ENCODE assay signal across 33 mouse cellular contexts in the genomic region with DNA sequence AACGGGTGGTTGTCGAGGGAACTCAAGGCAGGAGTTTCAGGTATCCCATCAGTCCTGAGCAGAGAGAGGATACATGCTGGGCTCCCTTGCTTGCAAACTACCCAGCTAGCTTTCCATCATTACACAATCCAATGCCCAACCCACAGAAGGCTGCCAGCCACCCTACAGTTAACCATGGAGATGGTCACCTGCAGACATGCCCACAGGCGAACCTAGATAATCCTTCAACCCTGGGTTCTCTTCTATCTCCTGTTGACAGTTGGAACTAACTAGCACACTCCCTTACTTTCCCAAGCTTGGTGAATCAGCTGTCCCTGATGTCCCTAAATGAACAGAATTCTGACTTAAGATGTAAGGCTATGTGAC. TPM values are rescaled to one million over a fixed set of nuclear protein-coding genes. Genes with fewer than 3 reads are reported as not detected.
DNase-seq lines count a peak whose midpoint lies in the region; ATAC-seq and TF ChIP-seq lines count a peak whose summit lies in the region.
"Had no signal": no experiment of that assay in that cellular context is flagged by ENCODE, and none has a peak within 500 bp of the region (broad histone marks: within the 10 kb centered on the region; RNA-seq: fewer than 3 reads in every experiment).

No protein-coding gene starts in this region.

- ATAC-seq in liver, embryonic 13.5 days (ENCODE audit: low read depth), result peak; percentile 35; the same call in 1 of the 2 replicates
- ATAC-seq in liver, embryonic 12.5 days, result no peak; the same call in 1 of the 2 replicates
- ATAC-seq: forebrain, embryonic 14.5 days; forebrain, postnatal 0 days; hindbrain, postnatal 0 days; Patski had no signal

- H3K36me3 ChIP-seq in liver, embryonic 13.5 days, result peaks cover 94% of the 10 kb centered on the region
- H3K36me3 ChIP-seq in liver, embryonic 12.5 days, result peaks cover 98% of the 10 kb centered on the region
- peaks cover 82% of the 10 kb centered on the region for H3K36me3 ChIP-seq in macrophage (ENCODE audit: inconsistent target)

- no peak for TF ChIP-seq POLR2A in bone marrow macrophage, adult 2 months (IDR thresholded peaks at IDR 0.05; ENCODE audit: borderline replicate concordance, low read depth, low read length)

- H3K27me3 ChIP-seq in liver, embryonic 13.5 days, result no peaks in the 10 kb centered on the region
- no peaks in the 10 kb centered on the region for H3K27me3 ChIP-seq in liver, embryonic 12.5 days (replicated peaks)
- H3K27me3 ChIP-seq: CH12.LX; embryonic facial prominence, embryonic 12.5 days; embryonic facial prominence, embryonic 15.5 days; heart, embryonic 12.5 days; heart, embryonic 15.5 days; Patski had no signal

- peaks cover 76% of the 10 kb centered on the region for H3K79me2 ChIP-seq in macrophage (ENCODE audit: inconsistent target)

- no peak overlapping the region for H3K4me3 ChIP-seq in liver, embryonic 13.5 days (replicated peaks)
- H3K4me3 ChIP-seq in liver, embryonic 12.5 days, result no peak overlapping the region
- no peak overlapping the region for H3K4me3 ChIP-seq in bone marrow macrophage, adult 2 months (ENCODE audit: insufficient read depth, low read length)
- H3K4me3 ChIP-seq in macrophage (ENCODE audit: inconsistent target), result no peak overlapping the region
- H3K4me3 ChIP-seq: embryonic facial prominence, embryonic 12.5 days; embryonic facial prominence, embryonic 15.5 days; gastrocnemius, adult 2 months; heart, embryonic 12.5 days; heart, embryonic 15.5 days had no signal

- peaks cover 27% of the 10 kb centered on the region for H3K4me1 ChIP-seq in liver, embryonic 13.5 days (replicated peaks)
- H3K4me1 ChIP-seq in liver, embryonic 12.5 days, result peaks cover 26% of the 10 kb centered on the region
- H3K4me1 ChIP-seq in bone marrow macrophage, adult 2 months (ENCODE audit: control insufficient read depth, insufficient read depth, low read length), result peaks cover 32% of the 10 kb centered on the region
- H3K4me1 ChIP-seq: embryonic facial prominence, embryonic 12.5 days; embryonic facial prominence, embryonic 15.5 days; heart, embryonic 15.5 days had no signal

- no peak for TF ChIP-seq CTCF in bone marrow macrophage, adult 2 months (IDR thresholded peaks at IDR 0.05; ENCODE audit: low read depth, low read length)

- no peak overlapping the region for H3K4me2 ChIP-seq in liver, embryonic 13.5 days
- H3K4me2 ChIP-seq in liver, embryonic 12.5 days, result no peak overlapping the region
- H3K4me2 ChIP-seq: embryonic facial prominence, embryonic 12.5 days; embryonic facial prominence, embryonic 15.5 days; heart, embryonic 12.5 days; heart, embryonic 15.5 days; hindbrain, embryonic 14.5 days had no signal

- no peak for DNase-seq in liver, embryonic 13.5 days
- no peak for DNase-seq in testis, postnatal 14 days (ENCODE audit: low spot score)
- DNase-seq in thymus, postnatal 36 days, result no peak
- no peak for DNase-seq in cerebellum, adult 18-20 months
- DNase-seq: adrenal gland, postnatal 10 days; adrenal gland, postnatal 36 days; B cell, adult 2 months; cerebellum, adult 11-12 months; cerebellum, adult 9-10 months; cerebellum, postnatal 14 days; forebrain, postnatal 0 days; gastrocnemius, adult 2 months; gastrocnemius, postnatal 14 days; heart, adult 18-20 months; heart, postnatal 14 days; heart, postnatal 4 days had no signal

- H3K27ac ChIP-seq in liver, embryonic 13.5 days, result peak overlapping the region; percentile 65
- no peak overlapping the region for H3K27ac ChIP-seq in liver, embryonic 12.5 days
- H3K27ac ChIP-seq in bone marrow macrophage, adult 2 months (ENCODE audit: insufficient read depth, low read depth, low read length), result peak overlapping the region; percentile 68; the same call in 1 of the 2 replicates
- H3K27ac ChIP-seq in macrophage, result peak overlapping the region; percentile 72
- H3K27ac ChIP-seq: embryonic facial prominence, embryonic 12.5 days; embryonic facial prominence, embryonic 15.5 days; heart, embryonic 15.5 days; hindbrain, embryonic 14.5 days had no signal

- 71% methylated on average over 3 of the region's 3 CpGs for WGBS in liver, embryonic 13.5 days (ENCODE audit: insufficient replicate concordance)
- WGBS in liver, embryonic 12.5 days (ENCODE audit: insufficient replicate concordance), result 69% methylated on average over 3 of the region's 3 CpGs
- 48% methylated on average over 3 of the region's 3 CpGs for WGBS in macrophage (ENCODE audit: missing documents)

- no peaks in the 10 kb centered on the region for H3K9me3 ChIP-seq in liver, embryonic 13.5 days (replicated peaks)
- peaks cover 9% of the 10 kb centered on the region; the same call in 1 of the 2 replicates for H3K9me3 ChIP-seq in liver, embryonic 12.5 days (replicated peaks)
- H3K9me3 ChIP-seq: embryonic facial prominence, embryonic 12.5 days; embryonic facial prominence, embryonic 15.5 days; G1E; heart, embryonic 15.5 days had no signal

- H3K9ac ChIP-seq in liver, embryonic 13.5 days, result no peak overlapping the region
- no peak overlapping the region for H3K9ac ChIP-seq in liver, embryonic 12.5 days
- H3K9ac ChIP-seq: embryonic facial prominence, embryonic 12.5 days; embryonic facial prominence, embryonic 15.5 days; forebrain, postnatal 0 days; heart, embryonic 12.5 days; heart, embryonic 15.5 days; hindbrain, embryonic 14.5 days had no signal

RNA-seq across cellular contexts. Expression of a gene that starts 4.4 kb away (rescaled TPM):
- not detected in 2 replicates for polyA plus RNA-seq in liver, embryonic 13.5 days (2015; fragmentation: Nextera tagmentation; extraction: Ambion mirVana)
- not detected in 2 replicates for polyA plus RNA-seq in liver, embryonic 12.5 days (2016; fragmentation: Nextera tagmentation; extraction: Ambion mirVana)
- not detected in 2 replicates for polyA plus RNA-seq in bone marrow macrophage, adult 2 months (2012; ENCODE audit: insufficient read depth, insufficient read length, missing spikeins)
- total RNA-seq in macrophage (2018; cell fraction: chromatin; rRNA removed), result not detected
- total RNA-seq in macrophage (2018; cell fraction: cytosol; rRNA removed), result under 1 TPM in 8 of 26 experiments, not detected in 18; 0.23 to 0.80 (median 0.37) TPM
- total RNA-seq in macrophage (2018; cell fraction: nucleus; rRNA removed), result 1 to 10 TPM in 1 of 26 experiments, not detected in 25; 1.6 TPM
- not detected in 3 replicates for polyA plus RNA-seq in macrophage (2018)
- total RNA-seq: adrenal gland, adult 18-20 months; adrenal gland, postnatal 10 days; adrenal gland, postnatal 36 days; CH12.LX; forebrain, postnatal 0 days; gastrocnemius, postnatal 14 days; gastrocnemius, postnatal 4 days; heart, adult 18-20 months; heart, postnatal 14 days; heart, postnatal 4 days; hindbrain, postnatal 0 days had no signal
- polyA plus RNA-seq: embryonic facial prominence, embryonic 12.5 days; embryonic facial prominence, embryonic 15.5 days; forebrain, embryonic 14.5 days; forebrain, postnatal 0 days; frontal cortex, adult 2 months; G1E; heart, embryonic 12.5 days; heart, embryonic 15.5 days; hindbrain, embryonic 11.5 days; hindbrain, embryonic 14.5 days; hindbrain, postnatal 0 days had no signal

RNA-seq across cellular contexts. Expression of a gene that starts 14.5 kb away (rescaled TPM):
- polyA plus RNA-seq in liver, embryonic 13.5 days (2015; fragmentation: Nextera tagmentation; extraction: Ambion mirVana), result 67.4 and 74.0 TPM in 2 replicates
- 63.5 and 65.7 TPM in 2 replicates for polyA plus RNA-seq in liver, embryonic 12.5 days (2016; fragmentation: Nextera tagmentation; extraction: Ambion mirVana)
- 237 and 238 TPM in 2 replicates for polyA plus RNA-seq in bone marrow macrophage, adult 2 months (2012; ENCODE audit: insufficient read depth, insufficient read length, missing spikeins)
- total RNA-seq in macrophage (2018; cell fraction: chromatin; rRNA removed), result 100 to 1,000 TPM; 154 to 353 (median 191) TPM
- 100 to 1,000 TPM; 175 to 241 (median 207) TPM for total RNA-seq in macrophage (2018; cell fraction: cytosol; rRNA removed)
- 100 to 1,000 TPM; 188 to 308 (median 236) TPM for total RNA-seq in macrophage (2018; cell fraction: nucleus; rRNA removed)
- polyA plus RNA-seq in macrophage (2018), result 183 to 327 TPM (median 193 TPM) in 3 replicates

RNA-seq across cellular contexts. Expression of a gene that starts 18.9 kb away (rescaled TPM):
- 25.0 and 28.1 TPM in 2 replicates for polyA plus RNA-seq in liver, embryonic 13.5 days (2015; fragmentation: Nextera tagmentation; extraction: Ambion mirVana)
- 26.0 and 27.0 TPM in 2 replicates for polyA plus RNA-seq in liver, embryonic 12.5 days (2016; fragmentation: Nextera tagmentation; extraction: Ambion mirVana)
- 345 and 358 TPM in 2 replicates for polyA plus RNA-seq in bone marrow macrophage, adult 2 months (2012; ENCODE audit: insufficient read depth, insufficient read length, missing spikeins)
- total RNA-seq in macrophage (2018; cell fraction: chromatin; rRNA removed), result 100 to 1,000 TPM; 195 to 513 (median 266) TPM
- total RNA-seq in macrophage (2018; cell fraction: cytosol; rRNA removed), result 100 to 1,000 TPM; 302 to 435 (median 372) TPM
- total RNA-seq in macrophage (2018; cell fraction: nucleus; rRNA removed), result 100 to 1,000 TPM; 321 to 683 (median 404) TPM
- 357 to 533 TPM (median 380 TPM) in 3 replicates for polyA plus RNA-seq in macrophage (2018)

Comparison
In these comparisons a context has a peak if more than half of its experiments do, and no peak if none do; other contexts are left out.
1. RNA of a gene that starts 18.9 kb away (polyA plus RNA-seq): 357 to 533 TPM in macrophage and 345 to 358 TPM in bone marrow macrophage, adult 2 months; 26.0 to 27.0 TPM in liver, embryonic 12.5 days and 25.0 to 28.1 TPM in liver, embryonic 13.5 days; every median in the first group is over 10 times any median in the second.